Mouse (Mus musculus): ENCODE measurements around the gene Plcg1.
A peak's percentile ranks its signal among the peaks of the same experiment; 100 is the strongest.

The Plcg1 gene

GRCm38 (mm10) chr2:160736466-160736865 lies 5.4 kb downstream of the Plcg1 start:
- no peak for DNase-seq

DNA sequence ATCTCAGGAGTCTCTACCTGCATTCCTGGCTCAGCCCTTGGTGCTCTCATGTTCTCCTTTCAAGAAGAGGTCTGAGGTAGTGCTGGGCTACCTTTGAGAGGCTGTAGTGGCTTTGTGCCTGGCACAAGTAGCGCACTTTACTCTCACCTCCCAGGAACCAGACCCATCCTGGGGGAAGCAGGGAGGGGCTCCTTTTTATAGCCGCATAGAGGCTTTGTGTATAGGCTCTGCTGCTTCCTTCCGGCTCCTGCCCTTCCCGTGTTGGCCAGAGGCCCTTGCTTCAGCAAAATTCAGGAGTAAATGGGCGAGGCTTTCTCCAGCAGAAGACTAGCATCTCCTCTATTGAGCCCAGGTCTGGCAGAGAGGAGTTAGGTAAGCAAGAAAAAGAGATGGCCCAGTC lies 7.3 kb downstream of the Plcg1 start:
- no peak for DNase-seq

DNA sequence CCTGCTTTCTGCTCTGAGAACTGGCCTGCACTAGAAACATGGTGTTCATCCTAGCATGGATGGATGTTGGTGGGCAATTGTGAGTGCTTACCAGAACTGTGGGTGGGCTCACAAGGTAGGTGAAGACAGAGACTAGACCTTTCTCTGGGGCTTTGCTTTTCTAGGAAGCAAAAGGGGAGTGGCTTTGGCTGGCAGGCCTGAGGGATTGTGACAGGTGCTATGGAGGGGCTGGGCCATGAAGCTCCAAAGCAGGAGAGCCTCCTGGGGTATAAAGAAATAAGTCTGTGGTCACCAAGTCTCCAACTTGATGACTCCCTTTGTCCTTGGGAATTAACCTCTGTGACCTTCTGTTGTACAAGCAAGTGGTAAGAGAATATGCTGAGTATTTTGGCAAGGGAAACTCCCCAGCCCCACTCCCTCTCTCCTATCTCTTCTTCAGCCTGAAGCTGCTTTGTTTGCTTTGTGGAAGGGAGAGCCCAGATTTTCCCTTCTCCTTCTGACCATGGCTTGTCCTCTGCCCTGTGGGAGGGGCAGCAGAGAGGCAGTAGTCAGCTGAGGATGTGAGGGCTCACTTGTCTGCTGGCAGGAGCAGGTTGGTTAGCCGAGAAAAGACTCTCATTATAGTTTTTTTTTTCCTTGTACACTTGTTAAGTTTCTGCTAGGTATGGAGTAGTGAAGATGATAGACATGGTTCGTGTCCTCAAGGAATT lies 8.7 kb downstream of the Plcg1 start:
- DNase-seq = no peak

GRCm38 (mm10) chr2:160740521-160741156 lies 9.5 kb downstream of the Plcg1 start:
- DNase-seq = peak; percentile 59

GRCm38 (mm10) chr2:160741580-160741979 lies 10.5 kb downstream of the Plcg1 start:
- DNase-seq = no peak

DNA sequence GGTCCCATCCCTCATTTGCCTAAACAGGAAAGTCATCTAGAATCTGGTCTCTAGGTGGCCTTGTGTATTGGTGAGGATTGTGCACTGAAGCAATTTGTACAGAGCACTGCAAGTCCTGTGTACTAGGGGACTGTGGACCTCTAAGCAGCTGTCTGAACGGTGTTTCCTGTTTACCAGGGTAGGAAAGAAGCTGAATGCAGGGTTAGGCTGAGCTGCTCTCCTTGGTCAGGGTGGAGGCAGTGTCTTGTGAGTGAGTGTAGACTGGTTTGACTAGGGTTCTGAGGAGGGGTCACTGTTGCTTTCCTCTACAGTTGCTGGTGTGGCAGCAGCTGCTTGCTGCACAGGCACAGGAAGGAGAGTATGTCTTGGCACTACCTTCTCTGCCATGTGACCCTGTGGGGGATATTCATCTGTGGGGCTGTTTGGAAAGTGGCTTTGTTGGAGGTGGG lies 11.1 kb downstream of the Plcg1 start:
- no peak for DNase-seq

- DNase-seq = peak; percentile 65
Observed at GRCm38 (mm10) chr2:160744040-160744822, 13.1 kb downstream of the Plcg1 start.

DNA sequence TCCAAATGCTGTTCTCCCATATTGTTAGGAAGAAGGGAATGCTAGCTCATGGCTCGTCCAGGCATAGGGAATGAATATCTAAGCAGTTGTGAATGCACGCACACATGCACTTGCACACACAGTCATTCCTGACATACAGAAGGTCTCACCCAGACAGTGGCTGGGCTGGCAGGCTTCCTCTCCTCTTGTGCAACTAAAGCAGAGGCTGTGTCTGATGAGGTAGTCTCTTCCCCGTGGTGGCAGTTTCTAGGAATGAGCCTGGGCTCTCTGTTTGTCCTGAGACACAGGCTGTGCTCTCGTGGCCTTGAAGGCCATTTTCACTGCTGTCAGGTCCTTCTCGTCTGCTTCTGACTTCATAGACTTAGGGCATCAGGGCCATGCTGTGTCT lies 13.7 kb downstream of the Plcg1 start:
- DNase-seq = no peak

DNA sequence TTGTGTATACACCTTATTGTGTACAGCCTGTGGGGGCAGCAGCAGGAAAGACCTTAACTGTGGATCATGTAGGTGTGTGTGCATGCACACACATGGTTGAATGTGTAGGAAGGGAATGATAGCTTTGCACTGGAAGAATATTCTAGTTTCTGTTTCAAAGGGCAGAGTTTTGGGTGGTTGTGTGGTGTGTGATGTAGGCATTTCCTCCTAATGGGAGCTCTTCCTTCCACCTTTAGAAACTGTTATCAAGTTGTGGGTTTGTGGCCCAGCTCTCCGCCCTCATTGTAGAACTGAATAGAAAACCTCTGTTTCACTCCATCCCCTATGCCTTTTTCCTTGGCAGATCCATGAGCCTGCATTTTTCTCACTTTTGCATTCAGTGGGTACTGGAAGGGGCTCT lies 14.4 kb downstream of the Plcg1 start:
- DNase-seq = no peak

DNA sequence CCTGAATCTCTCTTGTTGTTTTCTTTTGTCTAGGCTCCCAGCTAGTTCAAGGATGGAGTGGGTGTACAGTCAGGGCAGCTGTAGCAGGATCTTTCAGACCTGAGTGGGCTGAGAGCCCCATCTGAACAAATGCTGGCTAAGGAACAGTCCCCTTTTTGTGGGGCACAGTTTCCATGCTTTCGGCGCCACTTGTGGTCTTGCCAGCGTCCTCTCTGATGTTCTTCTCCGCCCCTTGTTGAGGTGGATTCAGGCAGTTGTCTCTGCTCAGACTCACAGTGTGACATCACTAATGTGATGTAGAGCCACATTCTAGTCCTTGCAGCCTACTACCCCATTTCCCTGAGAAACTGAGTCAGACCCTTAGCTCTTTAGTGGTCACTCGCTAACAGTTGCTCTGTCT lies 15.5 kb downstream of the Plcg1 start:
- no peak for DNase-seq

DNA sequence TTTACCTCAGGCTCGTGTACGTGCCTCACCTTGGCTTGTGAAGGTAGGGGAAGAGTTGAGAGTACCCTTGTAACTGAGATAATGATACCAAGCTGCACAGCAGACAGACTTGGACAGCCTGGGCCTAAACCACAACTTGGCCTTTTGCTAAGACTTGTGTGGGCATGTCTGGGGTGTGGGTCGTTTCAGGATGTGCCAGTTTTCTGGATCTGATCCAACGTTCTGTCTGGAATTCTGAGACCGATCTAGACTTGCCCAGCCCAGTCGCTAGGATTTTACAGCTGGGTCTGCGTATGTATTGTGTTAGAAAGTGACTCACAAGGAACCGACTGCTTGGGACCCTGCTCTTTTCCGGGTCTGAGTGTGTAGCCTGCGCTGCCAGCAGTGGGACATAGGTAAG lies 16.0 kb downstream of the Plcg1 start:
- DNase-seq = no peak

DNA sequence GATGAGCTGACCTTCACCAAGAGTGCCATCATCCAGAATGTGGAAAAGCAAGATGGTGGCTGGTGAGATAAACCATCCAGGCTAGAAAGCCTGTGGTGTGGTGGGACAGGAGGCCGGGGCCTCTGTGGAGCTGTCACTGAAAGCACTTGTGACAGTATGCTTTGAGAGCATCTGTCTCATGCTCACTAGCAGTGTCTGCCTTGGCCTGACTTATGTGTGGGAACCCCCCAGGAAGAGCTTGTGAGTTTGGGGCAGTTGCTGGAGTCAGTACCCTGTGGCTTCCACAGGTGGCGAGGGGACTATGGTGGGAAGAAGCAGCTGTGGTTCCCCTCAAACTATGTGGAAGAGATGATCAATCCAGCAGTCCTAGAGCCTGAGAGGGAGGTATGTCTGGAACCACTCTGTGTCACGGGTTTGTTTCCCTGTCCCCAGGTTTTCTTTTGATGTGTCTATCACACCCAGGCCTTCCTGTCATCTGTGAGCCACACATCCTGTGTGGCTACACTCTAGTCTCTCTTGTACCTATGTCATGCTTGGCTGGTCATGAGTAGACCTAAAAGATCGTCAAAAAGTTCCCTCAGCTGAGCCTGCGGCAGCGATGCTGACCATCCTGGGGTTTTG lies 25.6 kb downstream of the Plcg1 start:
- no peak for DNase-seq

DNA sequence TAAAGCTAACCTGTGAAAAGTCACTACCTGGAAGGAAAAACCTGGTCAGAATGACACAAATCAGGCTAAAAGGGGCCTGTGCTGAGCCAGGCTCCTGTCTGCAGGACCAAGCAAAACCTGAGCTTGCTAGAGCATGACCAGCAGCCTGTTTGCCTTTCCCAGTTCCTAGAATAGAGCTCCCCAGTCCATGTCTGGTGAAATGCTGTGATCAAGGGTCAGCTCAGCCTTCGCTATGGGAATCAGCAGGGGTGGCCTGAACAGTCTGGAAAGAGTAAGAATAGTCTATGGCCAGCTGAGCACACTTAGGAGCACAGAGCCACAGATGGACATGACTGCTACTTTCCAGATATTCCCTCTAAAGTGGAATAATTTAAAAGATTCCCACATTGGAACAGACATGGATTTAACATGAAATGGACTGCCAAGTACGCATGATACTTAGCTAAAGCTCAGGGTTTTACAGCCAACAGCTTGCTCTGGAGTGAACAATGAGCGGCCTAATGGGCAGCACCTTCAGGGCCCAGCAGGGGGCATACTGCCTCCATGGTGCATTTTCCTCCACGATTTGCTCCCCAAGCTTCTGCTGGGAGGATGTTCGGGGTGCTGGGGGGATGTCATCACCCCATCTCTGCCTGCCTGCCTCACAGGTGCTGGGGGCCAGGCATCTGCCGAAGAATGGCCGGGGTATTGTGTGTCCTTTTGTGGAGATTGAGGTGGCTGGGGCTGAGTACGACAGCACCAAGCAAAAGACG lies 29.5 kb downstream of the Plcg1 start:
- peak; percentile 57 for DNase-seq

DNA sequence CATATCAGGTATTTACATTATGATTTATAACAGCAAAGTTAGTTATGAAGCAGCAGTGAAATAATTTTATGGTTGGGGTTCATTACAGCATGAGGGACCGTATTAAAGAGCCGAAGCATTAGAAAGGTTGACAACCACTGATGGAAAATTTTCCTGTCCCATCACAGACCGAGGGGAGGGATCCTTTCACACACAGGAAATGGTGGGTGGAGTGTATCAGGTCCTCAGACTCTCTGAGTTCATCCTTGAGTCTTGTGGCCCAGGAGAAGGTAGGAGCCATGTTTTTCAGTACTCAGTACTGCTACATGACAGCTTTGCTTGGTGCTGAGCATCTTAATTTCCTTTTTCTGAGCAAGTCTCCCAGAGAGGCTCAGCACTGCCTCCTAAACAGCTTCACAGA lies 32.7 kb downstream of the Plcg1 start:
- DNase-seq = no peak

- DNase-seq = no peak
Observed at GRCm38 (mm10) chr2:160764386-160764785, 33.3 kb downstream of the Plcg1 start.

DNA sequence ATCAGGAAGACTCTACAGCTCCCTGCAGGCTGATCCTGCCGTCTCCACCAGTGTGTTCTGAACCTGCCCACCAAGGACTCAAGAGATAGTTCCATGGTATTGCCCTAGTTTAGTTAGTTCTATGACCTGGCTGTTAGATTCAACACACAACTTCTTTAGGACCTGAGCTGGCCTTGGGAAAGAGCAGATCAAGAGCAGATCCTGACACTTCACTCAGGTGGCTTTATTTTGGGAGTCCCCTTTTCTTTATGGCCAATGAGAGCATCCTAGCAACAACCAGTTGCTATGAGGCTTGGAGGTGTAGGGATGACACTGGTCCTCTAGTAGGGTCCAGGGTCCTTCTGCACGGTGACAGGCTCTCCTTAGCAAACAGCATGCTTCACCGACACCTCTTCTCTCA lies 34.0 kb downstream of the Plcg1 start:
- no peak for DNase-seq

- DNase-seq = peak; percentile 71
Observed at GRCm38 (mm10) chr2:160766371-160766771, 35.3 kb downstream of the Plcg1 start.

DNA sequence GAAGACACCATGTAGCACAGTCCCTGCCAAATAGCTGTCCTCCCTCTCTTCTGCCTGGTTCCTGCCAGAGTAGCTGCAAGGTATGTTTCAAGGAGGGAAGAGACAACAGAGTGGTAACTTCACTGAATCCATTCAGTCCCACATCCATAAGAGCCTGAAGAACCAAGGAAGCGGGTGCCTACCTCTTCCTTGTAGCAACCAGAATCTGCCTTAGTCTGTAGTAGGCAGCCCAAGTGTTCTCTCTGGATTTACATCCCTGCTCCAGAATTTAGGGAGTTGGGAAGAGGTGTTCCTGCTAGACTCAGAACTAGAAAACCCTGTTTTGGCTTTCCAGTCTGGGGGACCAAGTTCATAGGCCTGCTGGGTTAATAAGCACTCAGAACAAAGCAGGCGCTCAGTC lies 36.1 kb downstream of the Plcg1 start:
- DNase-seq = no peak

GRCm38 (mm10) chr2:160768097-160768695 lies 37.1 kb downstream of the Plcg1 start:
- no peak for DNase-seq

DNA sequence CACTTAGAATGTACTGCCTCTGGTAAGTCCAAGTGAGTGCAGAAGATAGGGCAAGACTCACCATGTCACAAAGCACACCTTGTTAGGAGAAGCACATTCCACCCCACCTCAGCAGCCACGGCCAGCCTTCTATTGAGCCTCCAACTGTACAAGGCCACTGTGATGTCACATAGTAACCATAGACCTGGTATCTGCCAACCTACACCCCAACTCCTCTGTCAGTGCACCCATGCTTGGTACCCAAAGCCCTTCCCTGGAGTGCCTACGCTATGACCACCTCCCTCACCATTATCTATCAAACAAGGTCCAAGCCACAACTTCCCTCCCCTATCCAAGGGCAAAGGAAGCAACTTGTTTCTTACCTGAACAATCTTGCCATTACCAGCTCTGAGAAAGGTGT lies 37.9 kb downstream of the Plcg1 start:
- DNase-seq = no peak

DNA sequence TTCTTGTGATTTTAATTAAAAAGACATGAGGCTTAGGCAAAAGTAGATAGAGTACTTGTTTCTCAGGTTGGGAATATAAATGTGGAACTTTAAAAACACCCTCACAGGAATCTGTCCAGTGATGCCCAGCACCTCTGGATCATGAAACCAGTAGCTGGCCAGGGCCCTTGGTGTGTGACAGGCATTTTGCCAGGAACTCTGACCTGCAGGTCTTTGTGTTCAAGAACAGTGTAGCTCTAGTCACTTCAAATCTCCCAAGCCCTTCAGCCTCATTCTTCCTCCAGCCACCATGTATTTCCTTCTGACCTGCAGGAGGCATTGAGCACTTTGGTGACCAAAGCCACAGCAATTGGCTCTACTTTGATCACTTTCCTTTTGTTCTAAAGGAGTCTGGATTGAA lies 39.3 kb downstream of the Plcg1 start:
- no peak for DNase-seq

DNA sequence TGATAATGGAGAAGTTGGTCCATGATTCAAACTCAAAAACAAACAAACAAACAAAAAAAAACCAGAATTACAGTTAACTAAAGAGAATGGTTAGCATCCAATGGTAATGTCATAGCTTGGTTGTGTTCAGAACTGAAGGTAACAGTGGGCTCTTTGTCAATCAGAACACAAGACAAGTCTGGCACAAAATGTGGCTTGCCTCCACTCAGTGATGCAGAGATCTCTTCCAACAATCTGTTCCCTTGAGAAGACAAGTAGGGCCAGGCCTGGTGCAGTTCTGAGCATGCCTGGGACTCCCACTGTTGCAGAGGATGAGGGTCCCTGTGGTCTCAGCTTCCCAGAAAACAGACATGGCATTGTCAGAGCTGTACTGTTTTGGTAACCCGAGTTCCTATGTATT lies 39.8 kb downstream of the Plcg1 start:
- DNase-seq = no peak

All from cerebellum, adult 9-10 months (tissue).